Mouse (Mus musculus): ENCODE data around the gene Pmm2.

The Pmm2 gene

GRCm38 (mm10) chr16:8637217-8638051 lies at the start of gene Pmm2, which contains the start of gene Tmem186:
Pmm2 (plus strand) TSS chr16:8637674.
Tmem186 (minus strand) TSS chr16:8637712.
- DNase-seq = peak; percentile 86 to 93

- no peak for DNase-seq
Observed at GRCm38 (mm10) chr16:8595411-8595810, 42.1 kb upstream of the Pmm2 start.

GRCm38 (mm10) chr16:8596336-8596735 lies 41.1 kb upstream of the Pmm2 start:
- no peak for DNase-seq

GRCm38 (mm10) chr16:8597516-8597915 lies 40.0 kb upstream of the Pmm2 start:
- DNase-seq = peak in 1 of 2 experiments; percentile 20

GRCm38 (mm10) chr16:8603789-8604188 lies 33.7 kb upstream of the Pmm2 start:
- DNase-seq = no peak

- no peak for DNase-seq
Observed at GRCm38 (mm10) chr16:8610397-8610796, 27.1 kb upstream of the Pmm2 start.

- DNase-seq = no peak
Observed at GRCm38 (mm10) chr16:8612214-8613005, 25.1 kb upstream of the Pmm2 start.

GRCm38 (mm10) chr16:8613039-8613438 lies 24.4 kb upstream of the Pmm2 start:
- DNase-seq = no peak

- DNase-seq = no peak
Observed at GRCm38 (mm10) chr16:8613447-8613846, 24.0 kb upstream of the Pmm2 start.

GRCm38 (mm10) chr16:8619659-8620314 lies 17.7 kb upstream of the Pmm2 start:
- no peak for DNase-seq

- no peak for DNase-seq
Observed at GRCm38 (mm10) chr16:8620315-8621115, 17.0 kb upstream of the Pmm2 start.

- DNase-seq = no peak
Observed at GRCm38 (mm10) chr16:8630419-8630818, 7.1 kb upstream of the Pmm2 start.

- no peak for DNase-seq
Observed at GRCm38 (mm10) chr16:8631428-8631827, 6.0 kb upstream of the Pmm2 start.

GRCm38 (mm10) chr16:8636867-8637216 lies 632 bp upstream of the Pmm2 start:
- peak in 1 of 2 experiments; percentile 55 for DNase-seq

- no peak for DNase-seq
Observed at GRCm38 (mm10) chr16:8638131-8638530, 657 bp downstream of the Pmm2 start.

- DNase-seq = no peak
Observed at GRCm38 (mm10) chr16:8639466-8640191, 2.2 kb downstream of the Pmm2 start.

- peak; percentile 72 for DNase-seq
Observed at GRCm38 (mm10) chr16:8643855-8644254, 6.4 kb downstream of the Pmm2 start.

- DNase-seq = no peak
Observed at GRCm38 (mm10) chr16:8645546-8645945, 8.1 kb downstream of the Pmm2 start.

- no peak for DNase-seq
Observed at GRCm38 (mm10) chr16:8650007-8650406, 12.5 kb downstream of the Pmm2 start.

- no peak for DNase-seq
Observed at GRCm38 (mm10) chr16:8655108-8655507, 17.6 kb downstream of the Pmm2 start.

GRCm38 (mm10) chr16:8655599-8655998 lies 18.1 kb downstream of the Pmm2 start:
- DNase-seq = no peak

GRCm38 (mm10) chr16:8656256-8656655 lies 18.8 kb downstream of the Pmm2 start:
- no peak for DNase-seq
